Mouse (Mus musculus) MEL (cell line): ENCODE results near the gene Grik1.

Experiments
- BHLHE40 ChIP-seq: IDR thresholded peaks from 2 replicates; pipeline ENCODE4 v1.6.1; 2012; ENCODE audit warnings: low read depth, mild to moderate bottlenecking, inconsistent platforms, low read length, improper control_type of control experiment, borderline replicate concordance
- CTCF ChIP-seq, 3 experiments: IDR thresholded peaks in 2 of 3; conservative IDR thresholded peaks in 1 of 3; 2 replicates each; pipeline ENCODE4 v1.5.1; 2011 to 2012; ENCODE audit warnings: low read length in 3 of 3, low read depth in 2 of 3, mild to moderate bottlenecking in 2 of 3, improper control_type of control experiment in 1 of 3, inconsistent platforms in 1 of 3, mixed read lengths in 1 of 3, moderate library complexity in 1 of 3; ENCODE audit not compliant: control insufficient read depth in 1 of 3, insufficient read depth in 1 of 3, poor library complexity in 1 of 3, severe bottlenecking in 1 of 3
- EP300 ChIP-seq, 2 experiments: IDR thresholded peaks; 2 replicates each; pipeline ENCODE4 v1.6.1; 2011; ENCODE audit warnings: improper control_type of control experiment in 2 of 2, low read length in 2 of 2, low read depth in 1 of 2, mild to moderate bottlenecking in 1 of 2
- GABPA ChIP-seq: IDR thresholded peaks from 2 replicates; pipeline ENCODE4 v1.6.1; 2012; ENCODE audit warnings: low read depth, mild to moderate bottlenecking, inconsistent platforms, low read length, improper control_type of control experiment, moderate library complexity
- GATA1 ChIP-seq: IDR thresholded peaks from 2 replicates; pipeline ENCODE4 v1.6.1; 2011; ENCODE audit warnings: low read depth, low read length, improper control_type of control experiment
- MYC ChIP-seq: IDR thresholded peaks from 2 replicates; pipeline ENCODE4 v1.6.1; 2011; ENCODE audit warnings: low read depth, mild to moderate bottlenecking, low read length, improper control_type of control experiment, moderate library complexity
- NELFE ChIP-seq: IDR thresholded peaks from 2 replicates; pipeline ENCODE4 v1.6.1; 2011; ENCODE audit warnings: low read depth, low read length, improper control_type of control experiment
- POLR2A ChIP-seq, 2 experiments: IDR thresholded peaks; 2 replicates each; pipeline ENCODE4 v1.6.1; 2011 to 2012; ENCODE audit warnings: low read length in 2 of 2, mild to moderate bottlenecking in 2 of 2, control low read depth in 1 of 2, improper control_type of control experiment in 1 of 2, low read depth in 1 of 2, moderate library complexity in 1 of 2; ENCODE audit not compliant: control insufficient read depth in 1 of 2, insufficient read depth in 1 of 2, poor library complexity in 1 of 2
- POLR2AphosphoS5 ChIP-seq: IDR thresholded peaks from 2 replicates; pipeline ENCODE4 v1.6.1; 2012; ENCODE audit warnings: low read depth, borderline replicate concordance, mild to moderate bottlenecking, inconsistent platforms, low read length, moderate library complexity, mixed read lengths

GRCm38 (mm10) chr16:87957449-87957848 lies 332.6 kb downstream of the Grik1 start:
- TF ChIP-seq CTCF (IDR thresholded peaks at IDR 0.05 in 2 of 3, conservative IDR thresholded peaks at IDR 0.05 in 1 of 3; ENCODE audit: control insufficient read depth in 1 of 3, insufficient read depth in 1 of 3, low read depth in 2 of 3, low read length in 3 of 3, poor library complexity in 1 of 3, severe bottlenecking in 1 of 3) (no peak), EP300 (IDR thresholded peaks at IDR 0.05; ENCODE audit: low read depth in 1 of 2, low read length in 2 of 2) (no peak), POLR2A (IDR thresholded peaks at IDR 0.05; ENCODE audit: control insufficient read depth in 1 of 2, insufficient read depth in 1 of 2, low read depth in 1 of 2, low read length in 2 of 2, poor library complexity in 1 of 2) (no peak), GATA1 (no peak), POLR2AphosphoS5 (no peak), NELFE (no peak), BHLHE40 (no peak), MYC (no peak), GABPA (no peak)
